Mouse (Mus musculus) lung, postnatal 0 days (tissue): Measurements from ENCODE around the gene Ccdc158.

ENCODE experiments used
- CTCF ChIP-seq: IDR thresholded peaks from 2 replicates; pipeline ENCODE4 v1.5.1; 2016; ENCODE audit warnings: antibody characterized with exemption, mild to moderate bottlenecking
- EP300 ChIP-seq: IDR thresholded peaks from 2 replicates; pipeline ENCODE4 v1.6.1; 2016; ENCODE audit warnings: antibody characterized with exemption, mild to moderate bottlenecking, control low read depth

GRCm38 (mm10) chr5:92711666-92712290, 36.7 kb upstream of the Ccdc158 start:
- TF ChIP-seq EP300 (no peak), CTCF (no peak)
